Mouse (Mus musculus) CD4-positive helper T cell, adult 2 months (primary cell): Measurements from ENCODE around the gene Ahrr.

Experiments
- DNase-seq: peaks from one replicate; pipeline ENCODE4 v3.0.0-alpha.2; 2012; ENCODE audit warnings: low read depth, missing footprints, low spot score

The Ahrr gene

DNA sequence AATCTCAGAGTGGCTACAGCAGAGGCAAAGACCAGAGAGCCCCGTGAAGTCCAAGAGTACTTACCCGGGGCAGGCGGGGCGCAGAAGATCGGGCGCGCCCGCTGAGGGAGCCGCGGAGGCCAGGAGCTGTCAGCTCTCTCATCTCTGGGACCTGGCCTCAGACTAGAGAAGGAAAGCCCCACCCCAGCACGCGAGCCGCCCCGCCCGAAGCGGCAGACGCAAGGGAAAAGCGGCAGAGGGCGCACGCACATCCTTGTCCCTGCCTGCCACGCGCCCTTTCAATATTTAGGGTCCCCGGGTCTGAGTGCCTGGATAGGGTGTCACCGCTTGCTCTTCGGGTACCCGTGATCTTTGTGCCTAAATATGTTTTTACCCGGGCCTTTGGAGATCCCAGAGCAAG, at the start of gene Ahrr:
Gene Ahrr (minus strand): TSS at position 165 of the 400 bp plus-strand sequence.
- no peak for DNase-seq

GRCm38 (mm10) chr13:74341036-74341435, 48.9 kb upstream of the Ahrr start:
- peak; percentile 77 for DNase-seq

DNA sequence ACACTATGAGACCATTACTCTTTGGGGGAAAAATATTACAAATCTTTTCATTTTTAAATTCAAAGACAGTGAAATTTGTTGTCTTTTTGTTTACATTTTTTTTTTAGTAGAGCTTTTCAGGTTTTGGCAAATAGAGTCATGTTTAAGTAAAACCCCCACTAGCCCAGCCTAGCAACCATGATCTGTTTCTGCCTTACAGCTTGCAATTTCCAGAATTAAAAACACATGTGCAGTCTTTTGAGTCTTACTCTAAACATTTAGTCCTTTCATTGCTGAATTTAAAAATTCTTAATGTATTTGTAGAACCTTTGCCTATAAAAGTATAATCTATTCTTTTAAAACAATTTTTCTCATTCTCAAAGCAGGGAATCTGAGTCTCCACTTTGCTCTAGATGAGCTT, 37.2 kb upstream of the Ahrr start:
- DNase-seq = no peak

GRCm38 (mm10) chr13:74317170-74317849, 25.2 kb upstream of the Ahrr start, which contains the start of gene Pdcd6:
Gene Pdcd6 (minus strand): TSS chr13:74317580.
- DNase-seq = peak; percentile 97

- no peak for DNase-seq
Observed at GRCm38 (mm10) chr13:74316789-74317169, 24.6 kb upstream of the Ahrr start.

GRCm38 (mm10) chr13:74316386-74316785, 24.3 kb upstream of the Ahrr start:
- DNase-seq = no peak

GRCm38 (mm10) chr13:74314616-74315015, 22.5 kb upstream of the Ahrr start:
- no peak for DNase-seq

DNA sequence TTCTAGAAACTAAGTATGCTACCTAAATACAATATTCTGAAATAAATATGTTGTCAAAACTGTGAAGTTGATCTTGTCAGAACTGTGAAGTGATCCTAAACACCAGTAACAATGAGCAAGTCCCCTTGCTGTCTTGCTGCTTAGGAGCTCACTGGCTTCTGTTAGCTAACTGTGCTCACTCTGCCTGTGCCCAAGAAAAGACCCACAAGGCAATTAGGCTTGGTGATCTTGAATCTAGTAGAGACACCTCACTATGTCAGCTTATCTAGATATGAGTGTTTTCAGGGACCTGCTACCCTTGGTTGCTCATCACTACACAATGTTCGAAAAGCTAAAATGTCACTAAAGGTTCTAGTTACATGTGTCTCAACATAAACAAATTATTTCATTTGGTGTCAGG, 13.6 kb upstream of the Ahrr start:
- no peak for DNase-seq

DNA sequence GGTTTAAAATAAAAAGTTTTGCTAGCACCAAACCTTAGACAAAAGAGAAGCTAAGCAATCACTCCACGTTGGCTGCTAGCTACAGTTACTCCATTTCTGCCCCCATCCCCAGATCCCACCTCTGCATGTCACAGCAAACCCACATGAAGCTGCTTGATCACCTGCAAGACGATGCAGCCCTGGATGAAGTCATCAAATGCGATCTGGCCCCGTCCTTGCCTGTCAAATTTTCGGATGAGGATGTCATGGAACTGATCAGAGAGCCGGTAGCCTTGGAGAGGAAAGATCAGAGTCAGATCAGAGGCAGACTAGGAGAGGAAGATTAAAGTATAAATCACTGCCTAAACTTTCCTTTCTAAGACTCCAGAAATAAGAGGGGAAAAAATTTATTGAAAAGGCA, 13.2 kb upstream of the Ahrr start:
- DNase-seq = no peak

DNA sequence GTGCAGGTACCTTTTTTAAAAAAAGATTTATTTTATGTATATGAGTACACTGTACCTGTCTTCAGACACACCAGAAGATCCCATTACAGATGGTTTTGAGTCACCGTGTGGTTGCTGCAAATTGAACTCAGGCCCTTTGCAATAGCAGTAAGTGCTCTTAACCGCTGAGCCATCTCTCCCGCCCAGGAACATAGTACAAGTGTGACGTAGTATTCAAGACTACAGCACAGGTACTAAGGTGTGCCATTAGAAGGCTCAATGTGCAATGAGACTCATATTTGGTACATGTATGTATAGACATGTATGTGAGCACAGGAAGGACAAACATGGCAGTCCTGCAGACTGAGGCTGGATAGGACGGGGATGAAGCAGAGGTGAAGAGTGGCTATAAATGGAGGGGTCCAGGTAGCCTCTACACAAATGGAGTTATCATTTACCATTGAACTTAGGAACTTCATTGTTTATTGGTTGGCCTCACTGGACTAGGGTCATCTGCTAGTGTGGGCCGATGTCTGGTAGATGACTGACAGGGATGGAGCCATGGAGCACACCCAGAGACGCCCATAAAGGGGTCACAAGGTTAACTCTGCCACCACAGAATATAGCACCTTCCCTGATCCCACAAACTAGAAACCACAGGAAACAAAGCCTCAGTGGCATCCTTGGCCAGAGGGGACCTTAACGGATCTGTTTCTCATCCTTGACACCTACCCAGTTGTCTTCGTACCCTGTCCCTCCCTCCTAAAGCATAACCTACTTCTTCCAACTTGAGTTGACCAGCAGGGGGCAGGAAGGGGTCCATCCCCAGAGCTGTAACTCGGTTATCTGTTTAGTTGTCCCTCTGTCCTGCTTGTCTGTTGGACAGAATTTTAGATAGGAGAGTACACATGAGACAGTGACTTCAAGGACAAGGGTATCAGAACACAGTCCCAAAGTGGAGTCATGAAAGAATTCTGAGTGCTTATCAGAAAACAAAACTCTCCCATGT, 10.2 kb upstream of the Ahrr start:
- DNase-seq = no peak

- DNase-seq = no peak
Observed at GRCm38 (mm10) chr13:74301607-74301984, 9.5 kb upstream of the Ahrr start.

DNA sequence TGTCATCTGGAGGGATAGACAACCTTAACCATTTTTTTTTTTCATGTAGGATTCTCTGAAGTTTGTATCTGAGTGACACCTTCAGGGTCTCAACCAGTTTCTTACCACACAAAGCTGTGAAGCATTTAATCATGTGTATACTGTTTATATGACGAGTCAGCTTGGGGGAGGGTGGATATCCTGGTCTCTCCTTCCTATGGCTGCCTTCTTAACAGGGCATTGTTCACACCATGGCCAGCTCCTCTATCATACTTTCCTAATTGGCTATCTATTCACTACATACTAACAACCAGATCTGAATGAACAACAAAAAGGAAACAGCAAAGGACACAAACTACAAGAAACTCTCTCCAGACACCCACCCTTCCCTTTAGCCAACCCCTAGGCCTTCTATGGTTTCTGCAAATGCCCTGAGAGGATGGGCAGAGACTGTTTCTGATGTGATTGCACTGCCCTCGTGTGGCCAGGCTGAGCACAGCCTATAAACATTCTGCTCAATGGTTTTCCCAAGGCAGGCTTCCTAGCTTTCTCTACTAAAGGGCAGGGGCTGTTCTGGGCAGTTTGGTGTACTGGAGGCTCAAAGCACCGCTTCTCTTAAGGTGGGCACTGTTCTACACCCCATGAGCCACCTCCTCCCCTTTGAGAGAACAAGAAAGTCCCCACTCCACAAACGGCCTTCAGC, 8.9 kb upstream of the Ahrr start:
- peak; percentile 37 for DNase-seq

DNA sequence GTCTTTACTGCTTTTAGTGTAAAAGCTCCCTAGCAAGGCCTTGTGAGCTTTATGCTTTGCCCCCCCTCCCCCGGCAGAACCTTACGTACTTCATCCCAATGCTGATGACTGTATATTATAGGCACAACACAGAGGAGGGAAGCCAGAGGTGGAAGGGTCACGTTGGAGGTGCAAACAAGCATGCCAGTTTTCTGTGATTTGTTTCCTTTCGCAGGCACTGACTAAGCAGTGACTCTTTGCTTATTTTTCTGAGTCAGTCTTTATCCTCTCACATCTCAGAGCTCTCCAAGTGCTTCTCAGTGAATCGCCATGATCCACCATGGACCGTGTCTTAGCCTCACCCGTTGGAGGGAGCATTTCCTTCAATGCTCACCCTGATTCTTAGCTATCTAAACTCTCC, 4.2 kb upstream of the Ahrr start:
- no peak for DNase-seq

- DNase-seq = no peak
Observed at GRCm38 (mm10) chr13:74289646-74290045, 2.5 kb downstream of the Ahrr start.

DNA sequence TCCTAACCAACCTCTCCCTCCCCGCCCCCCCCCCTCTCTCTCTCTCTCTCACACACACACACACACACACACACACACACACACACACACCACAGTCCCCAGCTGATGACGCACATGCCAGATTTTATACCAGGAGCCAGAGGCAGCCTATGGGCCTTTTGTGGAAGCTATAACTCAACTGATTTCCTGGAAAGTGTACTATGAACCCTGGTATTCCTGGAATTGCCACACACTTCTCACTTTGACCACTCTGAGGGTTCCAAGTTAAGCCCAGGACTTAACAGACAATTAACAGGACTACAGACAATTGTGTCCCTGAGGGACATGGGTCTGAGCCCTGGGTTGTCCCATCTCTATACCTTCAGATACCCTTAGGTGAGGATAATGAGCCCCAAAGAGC, 9.8 kb downstream of the Ahrr start:
- no peak for DNase-seq

DNA sequence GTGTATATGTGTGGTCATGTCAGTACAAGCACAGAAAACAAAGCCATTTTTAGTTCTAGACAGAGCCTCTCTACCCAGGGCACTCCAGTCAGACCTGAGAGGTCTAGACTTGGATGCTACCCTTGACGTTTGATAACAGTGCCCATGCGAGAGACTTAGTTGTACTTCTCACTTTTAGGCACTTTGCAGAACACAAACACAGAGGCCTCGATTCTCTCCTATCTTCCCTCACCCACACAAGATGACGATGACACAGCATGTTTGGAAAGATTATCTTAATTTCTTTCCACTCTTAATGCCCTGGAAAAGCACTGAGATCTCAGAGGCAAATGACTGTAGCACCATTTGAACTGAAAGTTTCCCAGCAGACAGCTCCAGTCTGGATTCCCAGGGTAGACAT, 16.4 kb downstream of the Ahrr start:
- DNase-seq = no peak

DNA sequence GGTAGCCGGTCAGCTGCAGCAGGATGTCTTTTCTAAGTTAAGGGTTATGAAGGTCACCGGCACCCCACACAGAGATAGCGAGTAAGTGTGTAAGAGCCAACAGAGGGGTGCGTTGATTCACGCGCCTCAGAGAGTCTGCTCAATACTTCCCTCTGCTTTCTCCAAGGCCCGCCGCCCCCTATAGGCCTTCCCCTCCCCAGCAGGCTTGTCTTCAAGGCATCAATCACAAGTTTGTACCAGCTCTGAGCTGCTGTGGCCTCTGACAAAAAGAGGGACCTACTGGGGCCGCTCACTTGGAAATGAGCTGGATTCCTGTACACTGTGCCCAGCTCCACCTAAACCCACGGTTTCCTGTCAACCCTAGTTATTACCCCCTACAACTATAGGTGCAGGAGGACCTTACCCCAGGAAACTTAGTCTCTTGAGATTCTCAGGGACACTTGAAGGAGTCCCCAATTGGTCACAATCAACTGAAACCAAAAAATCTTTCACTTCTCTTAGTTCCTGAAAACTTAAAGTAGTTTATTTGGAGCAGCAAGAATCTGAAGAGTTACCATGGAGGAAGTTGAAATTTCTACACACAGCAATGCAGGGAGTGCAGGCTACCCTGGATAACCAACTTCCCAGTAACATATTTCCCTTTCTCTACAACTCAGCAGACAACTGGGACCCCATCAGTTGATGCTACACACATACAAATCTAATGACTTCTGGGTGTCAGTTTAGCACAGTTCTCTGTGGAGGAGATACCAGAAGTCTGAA, 31.7 kb downstream of the Ahrr start:
- peak; percentile 49 for DNase-seq

GRCm38 (mm10) chr13:74259460-74260230, 32.5 kb downstream of the Ahrr start:
- DNase-seq = peak; percentile 78

DNA sequence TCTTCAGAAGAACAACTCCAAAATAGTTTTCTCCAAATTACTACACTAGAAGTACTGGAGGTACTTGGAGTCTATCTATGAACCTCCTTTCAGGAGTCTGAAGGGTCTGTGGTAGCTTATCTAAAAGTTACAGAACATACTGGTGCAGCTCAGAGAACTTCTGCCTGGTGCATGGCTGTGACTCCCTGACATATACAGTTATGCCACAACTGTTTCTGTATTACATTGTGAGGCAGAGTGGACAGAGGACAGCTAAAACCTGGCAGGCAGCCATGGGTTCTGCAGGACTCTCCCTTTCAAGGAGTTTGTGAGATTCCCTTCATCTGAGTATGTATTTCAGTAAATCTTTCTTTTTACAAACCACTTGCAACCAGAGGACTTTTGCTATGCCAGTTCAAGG, 45.6 kb downstream of the Ahrr start:
- DNase-seq = no peak

- DNase-seq = no peak
Observed at GRCm38 (mm10) chr13:74245899-74246231, 46.3 kb downstream of the Ahrr start.
